Comparison of ENCODE assay signal across 8 mouse cellular contexts in the genomic region with DNA sequence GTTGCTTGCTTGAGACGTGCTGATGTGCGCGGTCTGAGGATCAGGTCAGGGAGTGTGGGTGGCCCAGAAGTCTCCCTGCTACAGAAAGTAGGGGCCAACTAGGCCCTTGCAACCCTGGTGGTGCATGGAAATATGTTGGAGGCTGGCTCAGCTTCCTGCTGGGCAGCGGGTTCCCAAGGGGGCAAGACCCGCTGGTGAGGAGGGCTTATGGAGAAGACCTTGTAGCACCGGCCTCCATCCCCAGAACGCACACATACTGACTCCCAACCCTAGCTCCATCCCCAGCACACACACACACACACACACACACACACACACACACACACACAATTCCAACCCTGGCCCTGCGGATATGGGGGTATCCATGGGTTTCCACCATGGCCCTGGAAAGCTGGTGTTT. TPM values are rescaled to one million over a fixed set of nuclear protein-coding genes. Genes with fewer than 3 reads are reported as not detected.
DNase-seq lines count a peak whose midpoint lies in the region; ATAC-seq and TF ChIP-seq lines count a peak whose summit lies in the region.

No protein-coding gene starts in this region.

- 10% methylated on average over 8 of the region's 8 CpGs for WGBS in lung, embryonic 15.5 days
- 19% methylated on average over 8 of the region's 8 CpGs for WGBS in lung, adult 2 months
- 2% methylated on average over 8 of the region's 8 CpGs for WGBS in embryonic facial prominence, embryonic 11.5 days
- WGBS in hindbrain, embryonic 14.5 days: 4% methylated on average over 8 of the region's 8 CpGs

- H3K36me3 ChIP-seq in lung, embryonic 15.5 days: no peaks in the 10 kb centered on the region
- no peaks in the 10 kb centered on the region for H3K36me3 ChIP-seq in embryonic facial prominence, embryonic 11.5 days (replicated peaks; ENCODE audit: control insufficient read depth, insufficient read depth, low read depth, low read length)
- H3K36me3 ChIP-seq in hindbrain, embryonic 14.5 days (replicated peaks; ENCODE audit: control insufficient read depth, insufficient read depth): no peaks in the 10 kb centered on the region

- H3K9ac ChIP-seq in lung, embryonic 15.5 days: peak overlapping the region; percentile 33
- peak overlapping the region; percentile 23 for H3K9ac ChIP-seq in embryonic facial prominence, embryonic 11.5 days (replicated peaks; ENCODE audit: low read length)
- H3K9ac ChIP-seq in hindbrain, embryonic 14.5 days: peak overlapping the region; percentile 95

- peaks cover 32% of the 10 kb centered on the region for H3K4me1 ChIP-seq in lung, embryonic 15.5 days
- peaks cover 7% of the 10 kb centered on the region; the same call in 1 of the 2 replicates for H3K4me1 ChIP-seq in lung, adult 2 months (ENCODE audit: control insufficient read depth, insufficient read depth, low read length)
- H3K4me1 ChIP-seq in embryonic facial prominence, embryonic 11.5 days (ENCODE audit: control insufficient read depth, insufficient read depth, low read length): peaks cover 5% of the 10 kb centered on the region; the same call in 1 of the 2 replicates
- H3K4me1 ChIP-seq in hindbrain, embryonic 14.5 days (replicated peaks; ENCODE audit: control insufficient read depth, insufficient read depth, low read length): peaks cover 20% of the 10 kb centered on the region

- ATAC-seq in lung, embryonic 15.5 days (ENCODE audit: borderline replicate concordance, extremely low read depth, low FRiP score, low TSS enrichment): no peak
- ATAC-seq in embryonic facial prominence, embryonic 11.5 days (replicated peaks; ENCODE audit: insufficient number of reproducible peaks, low FRiP score, low TSS enrichment, low read depth): no peak
- no peak for ATAC-seq in hindbrain, embryonic 14.5 days (ENCODE audit: low FRiP score)

- no peaks in the 10 kb centered on the region for H3K27me3 ChIP-seq in lung, embryonic 15.5 days
- H3K27me3 ChIP-seq in embryonic facial prominence, embryonic 11.5 days (ENCODE audit: control insufficient read depth, insufficient read depth, low read length): no peaks in the 10 kb centered on the region
- no peaks in the 10 kb centered on the region for H3K27me3 ChIP-seq in hindbrain, embryonic 14.5 days (ENCODE audit: control insufficient read depth, insufficient read depth, low read length)

- no peaks in the 10 kb centered on the region for H3K9me3 ChIP-seq in lung, embryonic 15.5 days
- H3K9me3 ChIP-seq in embryonic facial prominence, embryonic 11.5 days (replicated peaks; ENCODE audit: control insufficient read depth, low read length): no peaks in the 10 kb centered on the region
- no peaks in the 10 kb centered on the region for H3K9me3 ChIP-seq in hindbrain, embryonic 14.5 days (ENCODE audit: control insufficient read depth, low read length)

- H3K27ac ChIP-seq in lung, embryonic 15.5 days: peak overlapping the region; percentile 97
- H3K27ac ChIP-seq in embryonic facial prominence, embryonic 11.5 days (replicated peaks; ENCODE audit: low read depth, low read length): peak overlapping the region; percentile 94
- peak overlapping the region; percentile 90 for H3K27ac ChIP-seq in hindbrain, embryonic 14.5 days

- TF ChIP-seq POLR2A in lung, adult 2 months (IDR thresholded peaks at IDR 0.05; ENCODE audit: borderline replicate concordance, extremely low read depth, low read depth, low read length): no peak

- H3K4me3 ChIP-seq in lung, embryonic 15.5 days: peak overlapping the region; percentile 86
- H3K4me3 ChIP-seq in lung, adult 2 months (replicated peaks; ENCODE audit: extremely low read depth, low read depth, low read length): no peak overlapping the region
- H3K4me3 ChIP-seq in embryonic facial prominence, embryonic 11.5 days (ENCODE audit: low read depth, low read length): peak overlapping the region; percentile 22
- peak overlapping the region; percentile 89 for H3K4me3 ChIP-seq in hindbrain, embryonic 14.5 days (replicated peaks; ENCODE audit: low read length)

- H3K4me2 ChIP-seq in lung, embryonic 15.5 days: peak overlapping the region; percentile 98
- H3K4me2 ChIP-seq in embryonic facial prominence, embryonic 11.5 days (ENCODE audit: low read depth, low read length): peak overlapping the region; percentile 84
- H3K4me2 ChIP-seq in hindbrain, embryonic 14.5 days (replicated peaks): peak overlapping the region; percentile 98

- DNase-seq in lung, adult 2 months: no peak
- DNase-seq in embryonic facial prominence, embryonic 11.5 days (ENCODE audit: low spot score): peak; percentile 46
- DNase-seq in hindbrain, embryonic 14.5 days (ENCODE audit: low spot score): no peak
- DNase-seq in neural tube, embryonic 10.5 days (ENCODE audit: extremely low spot score, low spot score): peak; percentile 54
- no peak for DNase-seq in c-Kit-positive CD71-positive TER-119-positive erythroid progenitor cells, embryonic 14.5 days (ENCODE audit: low spot score)
- no peak for DNase-seq in adrenal gland, postnatal 25 days
- DNase-seq in gastrocnemius, postnatal 10 days: no peak

- no peak for TF ChIP-seq CTCF in lung, adult 2 months (IDR thresholded peaks at IDR 0.05; ENCODE audit: insufficient read depth, low read length)

RNA-seq across cellular contexts. Expression of gene Ier5l, which starts 3.0 kb away (rescaled TPM):
- 2.0 and 2.8 TPM in 2 replicates for polyA plus RNA-seq in lung, embryonic 15.5 days (2015; fragmentation: Nextera tagmentation; extraction: Ambion mirVana)
- polyA plus RNA-seq in lung, adult 2 months (2012; rRNA removed): 12.6 and 22.5 TPM in 2 replicates
- 6.6 and 12.6 TPM in 2 replicates for polyA plus RNA-seq in embryonic facial prominence, embryonic 11.5 days (2014; fragmentation: Nextera tagmentation; extraction: Ambion mirVana)
- polyA plus RNA-seq in hindbrain, embryonic 14.5 days (2014; fragmentation: Nextera tagmentation; extraction: Ambion mirVana): 2.4 and 2.7 TPM in 2 replicates
- total RNA-seq in adrenal gland, postnatal 25 days (2021): 5.9 and 6.3 TPM in 2 replicates
- 1 to 10 TPM; 4.8 to 7.4 TPM for total RNA-seq in gastrocnemius, postnatal 10 days (2021)

RNA-seq across cellular contexts. Expression of gene Ptpa, which starts 55.2 kb away (rescaled TPM):
- polyA plus RNA-seq in lung, embryonic 15.5 days (2015; fragmentation: Nextera tagmentation; extraction: Ambion mirVana): 164 and 165 TPM in 2 replicates
- 131 and 136 TPM in 2 replicates for polyA plus RNA-seq in lung, adult 2 months (2012; rRNA removed)
- 53.7 and 62.4 TPM in 2 replicates for polyA plus RNA-seq in embryonic facial prominence, embryonic 11.5 days (2014; fragmentation: Nextera tagmentation; extraction: Ambion mirVana)
- polyA plus RNA-seq in hindbrain, embryonic 14.5 days (2014; fragmentation: Nextera tagmentation; extraction: Ambion mirVana): 71.7 and 79.8 TPM in 2 replicates
- 130 and 145 TPM in 2 replicates for total RNA-seq in adrenal gland, postnatal 25 days (2021)
- 100 to 1,000 TPM in 1 of 2 experiments, 10 to 100 TPM in 1; 95.1 to 101 TPM for total RNA-seq in gastrocnemius, postnatal 10 days (2021)

RNA-seq across cellular contexts. Expression of gene Crat, which starts 55.4 kb away (rescaled TPM):
- 32.0 and 34.1 TPM in 2 replicates for polyA plus RNA-seq in lung, embryonic 15.5 days (2015; fragmentation: Nextera tagmentation; extraction: Ambion mirVana)
- 89.2 and 103 TPM in 2 replicates for polyA plus RNA-seq in lung, adult 2 months (2012; rRNA removed)
- polyA plus RNA-seq in embryonic facial prominence, embryonic 11.5 days (2014; fragmentation: Nextera tagmentation; extraction: Ambion mirVana): 24.0 and 29.6 TPM in 2 replicates
- polyA plus RNA-seq in hindbrain, embryonic 14.5 days (2014; fragmentation: Nextera tagmentation; extraction: Ambion mirVana): 30.3 and 32.0 TPM in 2 replicates
- 130 and 142 TPM in 2 replicates for total RNA-seq in adrenal gland, postnatal 25 days (2021)
- 100 to 1,000 TPM; 228 to 262 TPM for total RNA-seq in gastrocnemius, postnatal 10 days (2021)

Comparison
In these comparisons a context has a peak if more than half of its experiments do, and no peak if none do; other contexts are left out.
1. H3K9ac ChIP-seq: peak in every context shown above with its lines; median percentile 95 in hindbrain, embryonic 14.5 days; 33 in lung, embryonic 15.5 days; 23 in embryonic facial prominence, embryonic 11.5 days.
2. DNase-seq: peak in embryonic facial prominence, embryonic 11.5 days (single experiment) and neural tube, embryonic 10.5 days (single experiment); none in lung, adult 2 months (single experiment), hindbrain, embryonic 14.5 days (single experiment), c-Kit-positive CD71-positive TER-119-positive erythroid progenitor cells, embryonic 14.5 days (single experiment), adrenal gland, postnatal 25 days (single experiment) and gastrocnemius, postnatal 10 days (single experiment).
3. Peak in every context shown above with its lines, with median percentiles within 50 percentile points of each other: H3K27ac ChIP-seq and H3K4me2 ChIP-seq.